Mouse (Mus musculus) kidney, adult 2 months (tissue): ENCODE measurements around the gene Zbtb22. TPM values are rescaled to one million over a fixed set of nuclear protein-coding genes. Genes with fewer than 3 reads are reported as not detected.
"Not testable (repeated sequence)": the region's sequence is repeated elsewhere in the genome, so short reads cannot be mapped to it uniquely, and the experiment has no call there.

Experiments
- DNase-seq: peaks from one replicate; pipeline ENCODE4 v3.0.0; 2021
- H3K27ac ChIP-seq: fragments of 200-500 bp; 2 replicates; pipeline ENCODE4 v1.5.1; 2012; ENCODE audit warnings: low read depth, low read length, control low read depth, inconsistent platforms; ENCODE audit not compliant: insufficient read depth
- H3K27me3 ChIP-seq: fragments of 200-500 bp; replicated peaks from 2 replicates; pipeline ENCODE4 v1.6.1; 2012; ENCODE audit warnings: mild to moderate bottlenecking, moderate library complexity, low read length, inconsistent platforms; ENCODE audit not compliant: control insufficient read depth, insufficient read depth
- H3K36me3 ChIP-seq: fragments of 200-500 bp; 2 replicates; pipeline ENCODE4 v1.6.1; 2012; ENCODE audit warnings: mild to moderate bottlenecking, moderate library complexity, low read length, inconsistent platforms; ENCODE audit not compliant: control insufficient read depth, insufficient read depth
- H3K4me1 ChIP-seq: fragments of 200-500 bp; 2 replicates; pipeline ENCODE4 v1.6.1; 2011; ENCODE audit warnings: low read length; ENCODE audit not compliant: control insufficient read depth, insufficient read depth
- H3K4me3 ChIP-seq: fragments of 200-500 bp; 2 replicates; pipeline ENCODE4 v1.5.1; 2011; ENCODE audit warnings: mild to moderate bottlenecking, low read depth, low read length, control low read depth; ENCODE audit not compliant: insufficient read depth
- CTCF ChIP-seq: fragments of 200-500 bp; conservative IDR thresholded peaks from 2 replicates; pipeline ENCODE4 v1.5.1; 2011; ENCODE audit warnings: low read depth, mild to moderate bottlenecking, control low read depth, low read length, moderate library complexity, mixed read lengths; ENCODE audit not compliant: insufficient read depth, insufficient read length
- POLR2A ChIP-seq: fragments of 200-500 bp; IDR thresholded peaks from one replicate; pipeline ENCODE4 v1.6.1; 2011; ENCODE audit warnings: low read depth, low read length, control low read depth
- WGBS: fragments of 180-500 bp; shearing (Covaris S2); methylation state at CpG from one replicate; pipeline ENCODE4 v1.1.7; 2018; 5-methylcytosine and 5-hydroxymethylcytosine counted together
- polyA plus RNA-seq: library from polyadenylated mRNA; depleted of rRNA; stranded (reverse); fragments of >200 nt; gene quantifications from 2 replicates; pipeline ENCODE4 v1.2.3, GENCODE M21; 2012

Zbtb22 gene
- polyA plus RNA-seq, 1 experiment: 31.6 TPM

DNA sequence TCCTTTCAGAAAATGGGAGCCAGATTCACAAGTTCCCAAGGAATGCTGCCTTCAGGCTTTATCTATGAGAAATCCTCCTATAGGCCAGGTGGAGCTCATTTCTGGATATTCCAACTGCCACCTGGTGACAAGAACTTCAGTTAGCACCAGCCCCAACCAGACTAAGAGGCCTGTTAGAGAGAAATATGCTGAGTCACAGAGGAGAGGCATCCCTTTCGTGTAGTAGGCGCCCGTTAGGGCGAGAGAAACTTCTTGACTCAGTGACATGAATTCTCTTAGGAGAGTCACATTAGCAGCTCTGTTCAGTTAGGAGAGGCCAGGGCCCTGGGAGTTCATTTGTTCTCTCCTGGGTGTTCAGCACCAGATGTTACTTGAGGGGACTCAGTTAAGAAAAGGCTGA, 16.1 kb upstream of the Zbtb22 start:
- no peak overlapping the region for H3K27ac ChIP-seq
- no peak for TF ChIP-seq POLR2A
- TF ChIP-seq CTCF: no peak
- no peak for DNase-seq
- no peaks in the 10 kb centered on the region for H3K4me1 ChIP-seq
- no peaks in the 10 kb centered on the region for H3K27me3 ChIP-seq
- WGBS: 78% methylated on average over 4 of the region's 4 CpGs
- no peak overlapping the region for H3K4me3 ChIP-seq
- H3K36me3 ChIP-seq: no peaks in the 10 kb centered on the region

DNA sequence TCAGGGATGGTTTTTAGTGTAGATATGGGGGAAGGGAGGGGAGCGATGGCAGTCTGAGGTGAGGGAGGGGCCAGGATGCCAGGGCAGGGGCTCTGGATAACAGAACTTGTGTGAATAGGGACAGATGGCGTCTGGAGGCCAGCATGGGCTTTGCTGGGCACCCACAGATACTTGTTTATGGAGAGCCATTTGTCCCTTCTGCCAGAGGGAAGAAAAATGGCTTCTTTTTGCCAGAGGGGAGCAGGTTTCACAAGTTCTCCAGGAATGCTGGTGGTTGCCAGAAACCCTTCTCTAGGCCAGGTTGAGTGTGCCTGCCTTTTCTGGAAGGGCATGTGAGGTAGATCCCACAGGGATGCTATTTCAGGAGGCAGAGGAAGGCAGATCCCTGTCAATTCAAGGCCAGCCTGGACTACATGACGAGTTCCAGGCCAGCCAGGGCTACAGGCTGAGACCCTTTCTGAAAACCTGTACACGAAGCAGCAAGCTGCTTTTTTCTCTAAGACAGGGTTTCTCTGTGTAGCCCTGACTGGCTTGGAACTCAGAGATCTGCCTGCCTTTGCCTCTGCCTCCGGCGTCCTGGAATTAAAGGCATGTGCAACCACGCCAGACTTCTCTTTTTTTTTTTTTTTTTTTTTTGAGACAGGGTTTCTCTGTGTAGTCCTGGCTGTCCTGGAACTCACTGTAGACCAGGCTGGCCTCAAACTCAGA, 15.3 kb upstream of the Zbtb22 start:
- Histone ChIP-seq H3K27me3 (no peaks in the 10 kb centered on the region), H3K4me1 (no peaks in the 10 kb centered on the region)

DNA sequence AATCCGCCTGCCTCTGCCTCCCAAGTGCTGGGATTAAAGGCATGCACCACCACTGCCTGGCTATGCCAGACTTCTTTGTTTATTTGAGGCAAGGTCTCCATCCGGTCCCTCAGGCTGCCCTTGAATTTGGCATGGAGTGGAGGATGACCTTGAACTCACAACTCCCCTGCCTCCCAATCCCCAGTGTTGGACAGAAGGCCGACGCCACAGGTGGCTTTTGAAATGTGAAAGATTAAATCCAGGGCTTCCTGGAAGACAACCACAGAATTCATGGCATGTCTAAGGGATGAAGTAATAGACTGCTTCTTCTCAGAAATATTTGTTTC, 14.8 kb upstream of the Zbtb22 start:
- no peak overlapping the region for H3K4me3 ChIP-seq
- 86% methylated on average over 4 of the region's 4 CpGs for WGBS
- H3K4me1 ChIP-seq: no peaks in the 10 kb centered on the region
- no peak for DNase-seq
- H3K27me3 ChIP-seq: no peaks in the 10 kb centered on the region
- no peaks in the 10 kb centered on the region for H3K36me3 ChIP-seq
- H3K27ac ChIP-seq: no peak overlapping the region
- TF ChIP-seq CTCF (no peak), POLR2A (no peak)

More for the DNA sequence above, 15.3 kb upstream of the Zbtb22 start:
- no peak overlapping the region for H3K4me3 ChIP-seq
- no peak overlapping the region for H3K27ac ChIP-seq
- no peaks in the 10 kb centered on the region for H3K36me3 ChIP-seq
- DNase-seq: no peak
- TF ChIP-seq CTCF (no peak), POLR2A (no peak)
- 68% methylated on average over 7 of the region's 7 CpGs for WGBS

DNA sequence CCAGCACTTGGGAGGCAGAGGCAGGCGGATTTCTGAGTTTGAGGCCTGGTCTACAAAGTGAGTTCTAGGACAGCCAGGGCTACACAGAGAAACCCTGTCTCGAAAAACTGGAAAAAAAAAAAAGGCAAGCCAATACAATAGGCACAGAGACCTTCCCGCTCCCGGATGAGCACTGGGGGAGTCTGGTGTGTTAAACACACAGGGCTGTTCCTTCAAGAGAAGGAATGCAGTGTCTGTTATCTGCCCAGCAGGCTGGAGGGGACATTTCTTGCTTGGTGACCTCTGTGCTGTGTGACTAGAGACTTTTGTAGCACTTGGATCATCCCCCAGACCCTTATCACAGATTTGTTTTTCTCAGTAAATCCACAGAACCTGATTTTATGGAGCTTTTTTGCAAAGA, 14.1 kb upstream of the Zbtb22 start:
- 78% methylated on average over 4 of the region's 4 CpGs for WGBS
- no peaks in the 10 kb centered on the region for H3K4me1 ChIP-seq
- TF ChIP-seq POLR2A (no peak), CTCF (no peak)
- DNase-seq: no peak
- no peaks in the 10 kb centered on the region for H3K27me3 ChIP-seq
- H3K4me3 ChIP-seq: no peak overlapping the region
- no peak overlapping the region for H3K27ac ChIP-seq
- no peaks in the 10 kb centered on the region for H3K36me3 ChIP-seq

DNA sequence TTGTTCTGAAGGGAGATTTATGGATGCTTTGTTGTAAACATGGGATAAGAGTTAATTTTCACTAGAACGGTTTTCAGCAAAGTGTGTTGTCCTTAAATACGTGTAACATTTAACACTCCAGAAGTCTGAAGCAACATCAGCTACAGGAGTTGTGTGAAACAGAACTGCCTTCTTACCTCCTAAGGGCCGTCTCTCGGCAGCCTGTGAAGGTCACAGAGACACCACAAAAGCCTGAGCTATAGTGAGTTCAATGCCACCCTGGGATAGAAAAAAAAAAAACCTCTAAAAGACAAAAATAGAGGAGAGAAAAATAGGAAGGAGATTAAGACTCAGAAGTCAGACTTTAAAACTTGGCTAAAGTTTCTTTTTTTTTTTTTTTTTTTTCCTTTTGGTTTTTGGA, 13.6 kb upstream of the Zbtb22 start:
- no peak for DNase-seq
- 43% methylated on average over 4 of the region's 4 CpGs for WGBS
- no peaks in the 10 kb centered on the region for H3K36me3 ChIP-seq
- no peak overlapping the region for H3K4me3 ChIP-seq
- no peak overlapping the region for H3K27ac ChIP-seq
- TF ChIP-seq POLR2A: no peak
- no peak for TF ChIP-seq CTCF
- no peaks in the 10 kb centered on the region for H3K27me3 ChIP-seq
- no peaks in the 10 kb centered on the region for H3K4me1 ChIP-seq

- TF ChIP-seq CTCF (no peak), POLR2A (no peak)
- Histone ChIP-seq H3K4me3 (no peak overlapping the region), H3K27ac (no peak overlapping the region), H3K36me3 (no peaks in the 10 kb centered on the region), H3K27me3 (no peaks in the 10 kb centered on the region), H3K4me1 (no peaks in the 10 kb centered on the region)
- DNase-seq: no peak
- 74% methylated on average over 7 of the region's 7 CpGs for WGBS
These were observed 13.2 kb upstream of the Zbtb22 start for GRCm38 (mm10) chr17:33902491-33902890.

- DNase-seq, H3K27me3 ChIP-seq: not testable (repeated sequence)
- 72% methylated on average over 6 of the region's 6 CpGs for WGBS
These were observed 11.6 kb upstream of the Zbtb22 start for GRCm38 (mm10) chr17:33903911-33904651.

DNA sequence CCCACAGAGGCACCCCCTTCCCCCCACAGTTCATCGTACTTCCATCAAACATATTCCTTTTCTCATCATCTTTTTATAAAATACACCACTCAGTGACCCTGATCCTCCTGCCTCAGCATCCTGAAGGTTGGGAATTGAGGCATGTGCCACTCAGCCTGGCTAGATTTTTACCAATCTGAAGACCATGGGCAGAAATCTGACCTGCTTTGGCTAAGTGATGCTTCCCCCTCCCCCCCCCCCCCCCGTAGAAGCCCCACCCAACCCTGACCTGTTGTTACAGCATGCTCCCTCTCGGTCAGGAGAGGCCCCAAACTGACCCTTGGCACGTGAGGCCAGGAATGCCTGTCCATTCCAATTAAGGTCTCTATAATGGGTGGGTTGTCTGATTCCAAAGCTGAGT, 10.9 kb upstream of the Zbtb22 start, which contains the start of gene Platr17:
Platr17 (plus strand) TSS at position 301 of the 400 bp plus-strand sequence.
- H3K4me3 ChIP-seq, DNase-seq, H3K36me3 ChIP-seq, H3K4me1 ChIP-seq, H3K27me3 ChIP-seq, H3K27ac ChIP-seq: not testable (repeated sequence)
- 30% methylated on average over 4 of the region's 4 CpGs for WGBS

More at GRCm38 (mm10) chr17:33903911-33904651, 11.6 kb upstream of the Zbtb22 start:
- H3K36me3 ChIP-seq, H3K4me3 ChIP-seq, H3K4me1 ChIP-seq, H3K27ac ChIP-seq: not testable (repeated sequence)
